Mouse (Mus musculus) spleen, postnatal 0 days (tissue): ENCODE results near the gene Lce3f. TPM values are rescaled to one million over a fixed set of nuclear protein-coding genes. Genes with fewer than 3 reads are reported as not detected.

Source experiments
- polyA plus RNA-seq: library from polyadenylated mRNA; unstranded; fragments of >200 nt; fragmentation: Nextera tagmentation; extraction: Ambion mirVana; gene quantifications from 2 replicates; pipeline ENCODE4 v1.2.1, GENCODE M21; 2015

Gene Lce3f
- polyA plus RNA-seq: not detected in 2 replicates

GRCm38 (mm10) chr3:92991926-92992325 lies at the start of gene Lce3f:
Lce3f (plus strand) TSS chr3:92992226.

GRCm38 (mm10) chr3:92944186-92944585 lies 47.8 kb upstream of the Lce3f start, which contains the start of gene Lce3c:
Lce3c (plus strand) TSS chr3:92944486.

GRCm38 (mm10) chr3:92957090-92957489 lies 34.9 kb upstream of the Lce3f start, which contains the start of gene Lce3d:
Lce3d (plus strand) TSS chr3:92957390.

GRCm38 (mm10) chr3:92966761-92967160 lies 25.3 kb upstream of the Lce3f start, which contains the start of gene Lce3e:
Lce3e (plus strand) TSS chr3:92967061.

GRCm38 (mm10) chr3:93015460-93016104 lies 23.6 kb downstream of the Lce3f start, which contains the start of gene Crct1:
Crct1 (minus strand) TSS chr3:93015687.

GRCm38 (mm10) chr3:93018960-93019359 lies 26.9 kb downstream of the Lce3f start, which contains the start of gene Lce1m:
Lce1m (minus strand) TSS chr3:93019060.

Other genes with a start within 250 kb of the Lce3f start
- gene Lce1g, start 239.9 kb upstream of the Lce3f start, polyA plus RNA-seq: not detected in 2 replicates
- gene Lce1h, start 227.2 kb upstream of the Lce3f start, polyA plus RNA-seq: not detected in 2 replicates
- not detected in 2 replicates for gene Lce1i, start 213.3 kb upstream of the Lce3f start, polyA plus RNA-seq
- gene Lce1j, start 201.7 kb upstream of the Lce3f start, polyA plus RNA-seq: not detected in 2 replicates
- not detected in 2 replicates for gene Lce1k, start 184.3 kb upstream of the Lce3f start, polyA plus RNA-seq
- gene Kprp, start 165.0 kb upstream of the Lce3f start, polyA plus RNA-seq: not detected in 2 replicates
- not detected in 2 replicates for gene Lce1l, start 140.9 kb upstream of the Lce3f start, polyA plus RNA-seq
- gene 2310050C09Rik, start 122.0 kb upstream of the Lce3f start, polyA plus RNA-seq: not detected in 2 replicates
- gene Lce3a, start 66.0 kb upstream of the Lce3f start, polyA plus RNA-seq: not detected in 2 replicates
- not detected in 2 replicates for gene Lce3b, start 59.2 kb upstream of the Lce3f start, polyA plus RNA-seq
- gene Lce3c, start 47.7 kb upstream of the Lce3f start, polyA plus RNA-seq: not detected in 2 replicates
- gene Lce3d, start 34.8 kb upstream of the Lce3f start, polyA plus RNA-seq: not detected in 2 replicates
- gene Lce3e, start 25.2 kb upstream of the Lce3f start, polyA plus RNA-seq: not detected in 2 replicates
- 0.25 TPM in 1 of 2 replicates, not detected in the other for gene Crct1, start 23.5 kb downstream of the Lce3f start, polyA plus RNA-seq
- gene Lce1m, start 26.8 kb downstream of the Lce3f start, polyA plus RNA-seq: not detected in 2 replicates
- gene Gm4858, start 76.6 kb downstream of the Lce3f start, polyA plus RNA-seq: not detected in 2 replicates
- gene Crnn, start 152.6 kb downstream of the Lce3f start, polyA plus RNA-seq: not detected in 2 replicates
- not detected in 2 replicates for gene Flg2, start 205.1 kb downstream of the Lce3f start, polyA plus RNA-seq